Mouse (Mus musculus) kidney, embryonic 14.5 days (tissue): Measurements from ENCODE around the gene Zfp446. TPM values are rescaled to one million over a fixed set of nuclear protein-coding genes. Genes with fewer than 3 reads are reported as not detected.
A peak's percentile ranks its signal among the peaks of the same experiment; 100 is the strongest.

Experiments
- ATAC-seq: fragments of 200-750 bp; cut with Nextera tagmentation; 2 replicates; pipeline ENCODE4 v1.8.0; 2017; ENCODE audit warnings: moderate number of reproducible peaks, mild to moderate bottlenecking, moderate TSS enrichment, moderate library complexity; ENCODE audit not compliant: low FRiP score, low TSS enrichment
- H3K27ac ChIP-seq: fragments of 300-500 bp; sonication (generic); 2 replicates; pipeline ENCODE4 v1.5.1; 2014; ENCODE audit warnings: low read depth, mild to moderate bottlenecking, low read length, moderate library complexity, mixed read lengths
- H3K27me3 ChIP-seq: fragments of 300-500 bp; sonication (generic); 2 replicates; pipeline ENCODE4 v1.6.1; 2014; ENCODE audit warnings: mild to moderate bottlenecking, low read length; ENCODE audit not compliant: control insufficient read depth, insufficient read depth
- H3K36me3 ChIP-seq: fragments of 300-500 bp; sonication (generic); 2 replicates; pipeline ENCODE4 v1.6.1; 2014; ENCODE audit warnings: low read length, mixed read lengths; ENCODE audit not compliant: control insufficient read depth, insufficient read depth
- H3K4me1 ChIP-seq: fragments of 300-500 bp; sonication (generic); 2 replicates; pipeline ENCODE4 v1.6.1; 2014; ENCODE audit warnings: low read length, mixed read lengths; ENCODE audit not compliant: control insufficient read depth, insufficient read depth
- H3K4me2 ChIP-seq: fragments of 300-500 bp; sonication (generic); replicated peaks from 2 replicates; pipeline ENCODE4 v1.6.1; 2014; ENCODE audit warnings: low read depth, mild to moderate bottlenecking, low read length
- H3K4me3 ChIP-seq: fragments of 300-500 bp; sonication (generic); 2 replicates; pipeline ENCODE4 v1.5.1; 2014; ENCODE audit warnings: mild to moderate bottlenecking, low read length
- H3K9ac ChIP-seq: fragments of 300-500 bp; sonication (generic); 2 replicates; pipeline ENCODE4 v1.6.1; 2014; ENCODE audit warnings: low read depth, mild to moderate bottlenecking, low read length, moderate library complexity
- H3K9me3 ChIP-seq: fragments of 300-500 bp; sonication (generic); 2 replicates; pipeline ENCODE4 v1.6.1; 2016; ENCODE audit warnings: low read length; ENCODE audit not compliant: control insufficient read depth
- WGBS: fragments of 180-500 bp; shearing (Covaris S2); extraction: QIAGEN DNeasy Blood & Tissue Kit; methylation state at CpG from one replicate; pipeline ENCODE4 v1.1.7; 2014; 5-methylcytosine and 5-hydroxymethylcytosine counted together
- polyA plus RNA-seq: library from polyadenylated mRNA; unstranded; fragments of >200 nt; fragmentation: Nextera tagmentation; extraction: Ambion mirVana; gene quantifications from 2 replicates; pipeline ENCODE4 v1.2.1, GENCODE M21; 2014

The Zfp446 gene
- polyA plus RNA-seq, 1 experiment from 2014 or later, result 10.7 TPM

GRCm38 (mm10) chr7:12954896-12955295 is 22.8 kb upstream of the Zfp446 start:
- Histone ChIP-seq H3K27ac (no peak overlapping the region), H3K4me1 (peaks cover 6% of the 10 kb centered on the region; the same call in 1 of the 2 replicates), H3K9me3 (no peaks in the 10 kb centered on the region), H3K27me3 (no peaks in the 10 kb centered on the region), H3K9ac (no peak overlapping the region), H3K4me3 (no peak overlapping the region), H3K4me2 (no peak overlapping the region), H3K36me3 (no peaks in the 10 kb centered on the region)
- no peak for ATAC-seq
- WGBS, result 53% methylated on average over 3 of the region's 3 CpGs

- H3K4me2 ChIP-seq, result no peak overlapping the region
- H3K9me3 ChIP-seq, result no peaks in the 10 kb centered on the region
- no peak overlapping the region for H3K27ac ChIP-seq
- H3K27me3 ChIP-seq, result no peaks in the 10 kb centered on the region
- no peaks in the 10 kb centered on the region for H3K36me3 ChIP-seq
- H3K4me1 ChIP-seq, result peaks cover 5% of the 10 kb centered on the region; the same call in 1 of the 2 replicates
- no peak overlapping the region for H3K9ac ChIP-seq
- ATAC-seq, result no peak
- no peak overlapping the region for H3K4me3 ChIP-seq
- WGBS, result 75% methylated on average over 5 of the region's 5 CpGs
Measured at GRCm38 (mm10) chr7:12957511-12957910, 20.1 kb upstream of the Zfp446 start.

- WGBS, result 76% methylated on average over 4 of the region's 4 CpGs
- no peak overlapping the region for H3K4me3 ChIP-seq
- H3K9ac ChIP-seq, result no peak overlapping the region
- peaks cover 5% of the 10 kb centered on the region; the same call in 1 of the 2 replicates for H3K4me1 ChIP-seq
- ATAC-seq, result no peak
- no peaks in the 10 kb centered on the region for H3K36me3 ChIP-seq
- H3K9me3 ChIP-seq, result no peaks in the 10 kb centered on the region
- no peaks in the 10 kb centered on the region for H3K27me3 ChIP-seq
- no peak overlapping the region for H3K27ac ChIP-seq
- no peak overlapping the region for H3K4me2 ChIP-seq
Measured at GRCm38 (mm10) chr7:12958948-12959347, 18.7 kb upstream of the Zfp446 start.

GRCm38 (mm10) chr7:12959718-12960117 is 17.9 kb upstream of the Zfp446 start:
- no peaks in the 10 kb centered on the region for H3K27me3 ChIP-seq
- H3K4me2 ChIP-seq, result no peak overlapping the region
- no peaks in the 10 kb centered on the region for H3K9me3 ChIP-seq
- no peak overlapping the region for H3K9ac ChIP-seq
- H3K36me3 ChIP-seq, result no peaks in the 10 kb centered on the region
- H3K4me3 ChIP-seq, result no peak overlapping the region
- H3K27ac ChIP-seq, result no peak overlapping the region
- no peak for ATAC-seq
- 29% methylated on average over 4 of the region's 4 CpGs for WGBS
- peaks cover 5% of the 10 kb centered on the region; the same call in 1 of the 2 replicates for H3K4me1 ChIP-seq

- Histone ChIP-seq H3K27me3 (no peaks in the 10 kb centered on the region), H3K4me2 (peak overlapping the region; percentile 68), H3K4me3 (peak overlapping the region; percentile 48), H3K36me3 (no peaks in the 10 kb centered on the region), H3K4me1 (peaks cover 10% of the 10 kb centered on the region; the same call in 1 of the 2 replicates), H3K27ac (peak overlapping the region; percentile 75), H3K9ac (peak overlapping the region; percentile 57), H3K9me3 (no peaks in the 10 kb centered on the region)
- 3% methylated on average over 29 of the region's 29 CpGs for WGBS
- peak; percentile 58 for ATAC-seq
Measured at GRCm38 (mm10) chr7:12961511-12962141, 16.0 kb upstream of the Zfp446 start.

- Histone ChIP-seq H3K9me3 (no peaks in the 10 kb centered on the region), H3K4me3 (peak within 1 kb of the TSS; percentile 90), H3K27ac (peak within 1 kb of the TSS; percentile 86), H3K36me3 (peaks cover 22% of the 10 kb centered on the region), H3K9ac (peak within 1 kb of the TSS; percentile 89), H3K27me3 (no peaks in the 10 kb centered on the region), H3K4me1 (peaks cover 16% of the 10 kb centered on the region; the same call in 1 of the 2 replicates), H3K4me2 (peak within 1 kb of the TSS; percentile 94)
- peak; percentile 90 for ATAC-seq
- WGBS, result 1% methylated on average over 23 of the region's 23 CpGs
Measured at GRCm38 (mm10) chr7:12965678-12966091, 12.0 kb upstream of the Zfp446 start, which contains the start of gene Zfp324. Zfp324 (plus strand) TSS chr7:12965838.

- peak; percentile 67 for ATAC-seq
- WGBS, result under 1% methylated on average over 29 of the region's 29 CpGs
- peak overlapping the region; percentile 90 for H3K4me3 ChIP-seq
Measured at GRCm38 (mm10) chr7:12966104-12966845, 11.4 kb upstream of the Zfp446 start.

GRCm38 (mm10) chr7:12970906-12971305 is 6.7 kb upstream of the Zfp446 start:
- no peak overlapping the region for H3K4me3 ChIP-seq
- H3K27ac ChIP-seq, result no peak overlapping the region
- H3K9me3 ChIP-seq, result no peaks in the 10 kb centered on the region
- H3K9ac ChIP-seq, result no peak overlapping the region
- peaks cover 40% of the 10 kb centered on the region for H3K36me3 ChIP-seq
- no peak overlapping the region for H3K4me2 ChIP-seq
- no peaks in the 10 kb centered on the region for H3K27me3 ChIP-seq
- H3K4me1 ChIP-seq, result peaks cover 7% of the 10 kb centered on the region; the same call in 1 of the 2 replicates
- WGBS, result 97% methylated on average over 25 of the region's 25 CpGs
- ATAC-seq, result no peak

More at GRCm38 (mm10) chr7:12966104-12966845, 11.4 kb upstream of the Zfp446 start:
- Histone ChIP-seq H3K27ac (peak overlapping the region; percentile 86), H3K9me3 (no peaks in the 10 kb centered on the region), H3K27me3 (no peaks in the 10 kb centered on the region), H3K4me2 (peak overlapping the region; percentile 94), H3K4me1 (peaks cover 12% of the 10 kb centered on the region; the same call in 1 of the 2 replicates), H3K36me3 (peaks cover 28% of the 10 kb centered on the region), H3K9ac (peak overlapping the region; percentile 89)
